Mouse (Mus musculus) liver, embryonic 15.5 days (tissue): ENCODE measurements around the gene Afap1l2. TPM values are rescaled to one million over a fixed set of nuclear protein-coding genes. Genes with fewer than 3 reads are reported as not detected.

ENCODE experiments used
- ATAC-seq: fragments of 200-750 bp; cut with Nextera tagmentation; 2 replicates; pipeline ENCODE4 v1.8.0; 2017; ENCODE audit warnings: moderate number of reproducible peaks, mild to moderate bottlenecking, moderate library complexity; ENCODE audit not compliant: insufficient read depth
- H3K27ac ChIP-seq: fragments of 300-500 bp; sonication (generic); replicated peaks from 2 replicates; pipeline ENCODE4 v1.5.1; 2015; ENCODE audit warnings: mild to moderate bottlenecking, inconsistent platforms
- H3K27me3 ChIP-seq: fragments of 300-500 bp; sonication (generic); 2 replicates; pipeline ENCODE4 v1.6.1; 2015; ENCODE audit warnings: mild to moderate bottlenecking, inconsistent platforms
- H3K36me3 ChIP-seq: fragments of 300-500 bp; sonication (generic); replicated peaks from 2 replicates; pipeline ENCODE4 v1.6.1; 2015; ENCODE audit warnings: moderate library complexity, mild to moderate bottlenecking, inconsistent platforms
- H3K4me1 ChIP-seq: fragments of 300-500 bp; sonication (generic); replicated peaks from 2 replicates; pipeline ENCODE4 v1.6.1; 2015; ENCODE audit warnings: inconsistent platforms
- H3K4me2 ChIP-seq: fragments of 300-500 bp; sonication (generic); 2 replicates; pipeline ENCODE4 v1.6.1; 2015; ENCODE audit warnings: moderate library complexity, mild to moderate bottlenecking, inconsistent platforms
- H3K4me3 ChIP-seq: fragments of 300-500 bp; sonication (generic); replicated peaks from 2 replicates; pipeline ENCODE4 v1.5.1; 2015; ENCODE audit warnings: mild to moderate bottlenecking, inconsistent platforms
- H3K9ac ChIP-seq: fragments of 300-500 bp; sonication (generic); 2 replicates; pipeline ENCODE4 v1.6.1; 2015; ENCODE audit warnings: moderate library complexity, mild to moderate bottlenecking, inconsistent platforms
- H3K9me3 ChIP-seq: fragments of 300-500 bp; sonication (generic); replicated peaks from 2 replicates; pipeline ENCODE4 v1.6.1; 2016; ENCODE audit warnings: inconsistent platforms
- WGBS: fragments of 180-500 bp; shearing (Covaris S2); methylation state at CpG from one replicate; pipeline ENCODE4 v1.1.7; 2015; ENCODE audit warnings: mixed read lengths; ENCODE audit not compliant: insufficient replicate concordance; 5-methylcytosine and 5-hydroxymethylcytosine counted together
- polyA plus RNA-seq: library from polyadenylated mRNA; unstranded; fragments of >200 nt; fragmentation: Nextera tagmentation; extraction: Ambion mirVana; gene quantifications from 2 replicates; pipeline ENCODE4 v1.2.1, GENCODE M21; 2015

The Afap1l2 gene
- polyA plus RNA-seq, 1 experiment from 2014 or later = 1.0 TPM

GRCm38 (mm10) chr19:56974159-56974558, 33.9 kb downstream of the Afap1l2 start:
- Histone ChIP-seq H3K27me3 (no peaks in the 10 kb centered on the region), H3K9me3 (no peaks in the 10 kb centered on the region), H3K36me3 (no peaks in the 10 kb centered on the region), H3K27ac (no peak overlapping the region), H3K4me3 (no peak overlapping the region), H3K4me2 (no peak overlapping the region), H3K9ac (no peak overlapping the region), H3K4me1 (peaks cover 11% of the 10 kb centered on the region; the same call in 1 of the 2 replicates)
- no peak for ATAC-seq
- 77% methylated on average over 4 of the region's 4 CpGs for WGBS

GRCm38 (mm10) chr19:56972768-56973167, 35.3 kb downstream of the Afap1l2 start:
- Histone ChIP-seq H3K27me3 (no peaks in the 10 kb centered on the region), H3K9ac (no peak overlapping the region), H3K9me3 (no peaks in the 10 kb centered on the region), H3K4me2 (no peak overlapping the region), H3K4me1 (peaks cover 6% of the 10 kb centered on the region; the same call in 1 of the 2 replicates), H3K4me3 (no peak overlapping the region), H3K27ac (no peak overlapping the region), H3K36me3 (no peaks in the 10 kb centered on the region)
- ATAC-seq = no peak
- WGBS = 56% methylated on average over 2 of the region's 2 CpGs

- no peak overlapping the region for H3K4me3 ChIP-seq
- no peaks in the 10 kb centered on the region for H3K9me3 ChIP-seq
- no peak for ATAC-seq
- H3K4me2 ChIP-seq = no peak overlapping the region
- H3K36me3 ChIP-seq = no peaks in the 10 kb centered on the region
- no peaks in the 10 kb centered on the region for H3K4me1 ChIP-seq
- H3K27me3 ChIP-seq = no peaks in the 10 kb centered on the region
- WGBS = 50% methylated on average over 7 of the region's 7 CpGs
- H3K27ac ChIP-seq = no peak overlapping the region
- no peak overlapping the region for H3K9ac ChIP-seq
Measured at GRCm38 (mm10) chr19:56971347-56971746, 36.7 kb downstream of the Afap1l2 start.

- Histone ChIP-seq H3K4me2 (no peak overlapping the region), H3K9me3 (no peaks in the 10 kb centered on the region), H3K27me3 (no peaks in the 10 kb centered on the region), H3K4me1 (no peaks in the 10 kb centered on the region), H3K27ac (no peak overlapping the region), H3K36me3 (no peaks in the 10 kb centered on the region), H3K4me3 (no peak overlapping the region), H3K9ac (no peak overlapping the region)
- ATAC-seq = no peak
- WGBS = 44% methylated on average over 5 of the region's 5 CpGs
Measured at GRCm38 (mm10) chr19:56963876-56964275, 44.2 kb downstream of the Afap1l2 start.

- 49% methylated on average over 3 of the region's 3 CpGs for WGBS
- no peaks in the 10 kb centered on the region for H3K9me3 ChIP-seq
- H3K27ac ChIP-seq = no peak overlapping the region
Measured at GRCm38 (mm10) chr19:56959601-56960000, 48.4 kb downstream of the Afap1l2 start.

GRCm38 (mm10) chr19:56959057-56959456, 49.0 kb downstream of the Afap1l2 start:
- H3K4me2 ChIP-seq = no peak overlapping the region
- 44% methylated on average over 2 of the region's 2 CpGs for WGBS
- H3K4me3 ChIP-seq = no peak overlapping the region
- no peak for ATAC-seq
- no peaks in the 10 kb centered on the region for H3K9me3 ChIP-seq
- H3K27me3 ChIP-seq = no peaks in the 10 kb centered on the region
- no peaks in the 10 kb centered on the region for H3K36me3 ChIP-seq
- H3K9ac ChIP-seq = no peak overlapping the region
- H3K27ac ChIP-seq = no peak overlapping the region
- H3K4me1 ChIP-seq = no peaks in the 10 kb centered on the region

More at GRCm38 (mm10) chr19:56959601-56960000, 48.4 kb downstream of the Afap1l2 start:
- Histone ChIP-seq H3K9ac (no peak overlapping the region), H3K4me2 (no peak overlapping the region), H3K4me1 (no peaks in the 10 kb centered on the region), H3K27me3 (no peaks in the 10 kb centered on the region), H3K36me3 (no peaks in the 10 kb centered on the region), H3K4me3 (no peak overlapping the region)
- no peak for ATAC-seq

GRCm38 (mm10) chr19:56958582-56959021, 49.4 kb downstream of the Afap1l2 start:
- no peak overlapping the region for H3K27ac ChIP-seq
- ATAC-seq = no peak
- no peaks in the 10 kb centered on the region for H3K27me3 ChIP-seq
- H3K36me3 ChIP-seq = no peaks in the 10 kb centered on the region
- H3K4me2 ChIP-seq = no peak overlapping the region
- WGBS = 47% methylated on average over 6 of the region's 6 CpGs
- H3K4me3 ChIP-seq = no peak overlapping the region
- no peak overlapping the region for H3K9ac ChIP-seq
- no peaks in the 10 kb centered on the region for H3K4me1 ChIP-seq
- H3K9me3 ChIP-seq = no peaks in the 10 kb centered on the region

GRCm38 (mm10) chr19:56958011-56958410, 50.0 kb downstream of the Afap1l2 start:
- no peak for ATAC-seq
- Histone ChIP-seq H3K27me3 (no peaks in the 10 kb centered on the region), H3K4me1 (no peaks in the 10 kb centered on the region), H3K36me3 (no peaks in the 10 kb centered on the region), H3K9me3 (no peaks in the 10 kb centered on the region), H3K4me2 (no peak overlapping the region), H3K27ac (no peak overlapping the region), H3K4me3 (no peak overlapping the region), H3K9ac (no peak overlapping the region)
- 59% methylated on average over 4 of the region's 4 CpGs for WGBS

GRCm38 (mm10) chr19:56955568-56956513, 52.2 kb downstream of the Afap1l2 start:
- Histone ChIP-seq H3K9me3 (no peaks in the 10 kb centered on the region), H3K27ac (no peak overlapping the region), H3K36me3 (no peaks in the 10 kb centered on the region), H3K4me2 (no peak overlapping the region), H3K9ac (no peak overlapping the region), H3K4me1 (no peaks in the 10 kb centered on the region), H3K27me3 (no peaks in the 10 kb centered on the region), H3K4me3 (no peak overlapping the region)
- 71% methylated on average over 20 of the region's 20 CpGs for WGBS
- ATAC-seq = no peak

GRCm38 (mm10) chr19:56954857-56955256, 53.2 kb downstream of the Afap1l2 start:
- no peak for ATAC-seq
- no peak overlapping the region for H3K27ac ChIP-seq
- no peak overlapping the region for H3K4me3 ChIP-seq
- H3K4me1 ChIP-seq = no peaks in the 10 kb centered on the region
- no peak overlapping the region for H3K4me2 ChIP-seq
- no peaks in the 10 kb centered on the region for H3K27me3 ChIP-seq
- no peaks in the 10 kb centered on the region for H3K36me3 ChIP-seq
- WGBS = 71% methylated on average over 13 of the region's 13 CpGs
- H3K9me3 ChIP-seq = no peaks in the 10 kb centered on the region
- H3K9ac ChIP-seq = no peak overlapping the region

- Histone ChIP-seq H3K9ac (no peak overlapping the region), H3K36me3 (no peaks in the 10 kb centered on the region), H3K9me3 (no peaks in the 10 kb centered on the region), H3K27me3 (no peaks in the 10 kb centered on the region), H3K4me3 (no peak overlapping the region), H3K4me2 (no peak overlapping the region), H3K27ac (no peak overlapping the region), H3K4me1 (no peaks in the 10 kb centered on the region)
- 57% methylated on average over 4 of the region's 4 CpGs for WGBS
- ATAC-seq = no peak
Measured at GRCm38 (mm10) chr19:56953856-56954255, 54.2 kb downstream of the Afap1l2 start.
